Mouse (Mus musculus): ENCODE results near the gene Coro1c. TPM values are rescaled to one million over a fixed set of nuclear protein-coding genes. Genes with fewer than 3 reads are reported as not detected.

Coro1c gene
- total and polyA plus RNA-seq, 3 experiments, result 66.1 to 87.4 (median 69.9) TPM

- DNase-seq (ENCODE audit: extremely low read depth), result no peak
- Histone ChIP-seq H3K4me2 (ENCODE audit: insufficient read depth, low read depth, poor library complexity, severe bottlenecking) (no peak overlapping the region), H3K4me3 (replicated peaks in 1 of 3; ENCODE audit: low read depth in 2 of 3, low read length in 2 of 3, poor library complexity in 1 of 3) (no peak overlapping the region), H3K4me1 (ENCODE audit: control insufficient read depth in 1 of 2, insufficient read depth in 2 of 2) (peaks cover 9 to 46% of the 10 kb centered on the region in 2 experiments), H3K79me2 (replicated peaks; ENCODE audit: control insufficient read depth, extremely low read depth, insufficient read depth, poor library complexity, severe bottlenecking) (no peaks in the 10 kb centered on the region), H3K27ac (ENCODE audit: insufficient read depth, low read depth) (no peak overlapping the region), H3K9me3 (replicated peaks; ENCODE audit: low read length) (no peaks in the 10 kb centered on the region), H3K9ac (ENCODE audit: insufficient read depth, low read depth) (no peak overlapping the region), H3K36me3 (replicated peaks in 1 of 2; ENCODE audit: control insufficient read depth in 1 of 2, insufficient read depth in 1 of 2, low read length in 1 of 2) (peaks cover 34 to 73% of the 10 kb centered on the region in 2 experiments), H3K27me3 (replicated peaks) (no peaks in the 10 kb centered on the region)
- in situ Hi-C loops (cut with MboI; ENCODE audit: low pct_ligation_motif_present, low pct_unique_long_range_greater_than_20kb, low sequenced_read_pairs), result no loop called here
- dilution Hi-C loops (cut with MboI; ENCODE audit: extremely low pct_ligation_motif_present, extremely low pct_unique_long_range_greater_than_20kb, low sequenced_read_pairs), result no loop called here
- TF ChIP-seq TBP (conservative IDR thresholded peaks at IDR 0.05; ENCODE audit: low read depth, low read length) (no peak), ZMIZ1 (IDR thresholded peaks at IDR 0.05; ENCODE audit: low read depth, low read length) (no peak), UBTF (IDR thresholded peaks at IDR 0.05; ENCODE audit: low read depth, low read length) (no peak)
Measured at GRCm38 (mm10) chr5:113842244-113842643, 66.3 kb downstream of the Coro1c start.

GRCm38 (mm10) chr5:113841243-113842225 lies 67.0 kb downstream of the Coro1c start:
- no peak for DNase-seq (ENCODE audit: extremely low read depth)
- H3K4me2 ChIP-seq (ENCODE audit: insufficient read depth, low read depth, poor library complexity, severe bottlenecking), result no peak overlapping the region
- no peak overlapping the region for H3K4me3 ChIP-seq (replicated peaks in 1 of 3; ENCODE audit: low read depth in 2 of 3, low read length in 2 of 3, poor library complexity in 1 of 3)
- TF ChIP-seq PAX5 (IDR thresholded peaks at IDR 0.05; ENCODE audit: low read length) (no peak), POLR2AphosphoS2 (IDR thresholded peaks at IDR 0.05; ENCODE audit: low read depth, low read length) (no peak), NRF1 (IDR thresholded peaks at IDR 0.05; ENCODE audit: low read depth, low read length) (no peak), HCFC1 (IDR thresholded peaks at IDR 0.05; ENCODE audit: low read depth, low read length) (no peak), KAT2A (IDR thresholded peaks at IDR 0.05; ENCODE audit: insufficient replicate concordance, low read length) (no peak), NELFE (IDR thresholded peaks at IDR 0.05; ENCODE audit: low read depth, low read length) (no peak), GABPA (IDR thresholded peaks at IDR 0.05; ENCODE audit: insufficient replicate concordance, low read depth, low read length) (no peak), POLR2A (IDR thresholded peaks at IDR 0.05; ENCODE audit: low read depth, low read length) (no peak), CHD1 (IDR thresholded peaks at IDR 0.05; ENCODE audit: low read depth, low read length) (no peak), SIN3A (IDR thresholded peaks at IDR 0.05; ENCODE audit: low read length) (no peak), IRF4 (IDR thresholded peaks at IDR 0.05; ENCODE audit: low read depth, low read length) (no peak), JUN (IDR thresholded peaks at IDR 0.05; ENCODE audit: insufficient read depth, low read depth, low read length) (no peak), MAZ (IDR thresholded peaks at IDR 0.05; ENCODE audit: low read depth, low read length) (no peak), MAFK (IDR thresholded peaks at IDR 0.05; ENCODE audit: insufficient replicate concordance, low read length) (no peak), TBP (conservative IDR thresholded peaks at IDR 0.05; ENCODE audit: low read depth, low read length) (no peak), RCOR1 (conservative IDR thresholded peaks at IDR 0.05; ENCODE audit: low read depth, low read length) (no peak)
- in situ Hi-C loops (cut with MboI; ENCODE audit: low pct_ligation_motif_present, low pct_unique_long_range_greater_than_20kb, low sequenced_read_pairs), result no loop called here
- no peak overlapping the region for H3K9ac ChIP-seq (ENCODE audit: insufficient read depth, low read depth)
- H3K27ac ChIP-seq (ENCODE audit: insufficient read depth, low read depth), result no peak overlapping the region
- H3K9me3 ChIP-seq (replicated peaks; ENCODE audit: low read length), result no peaks in the 10 kb centered on the region
- H3K27me3 ChIP-seq (replicated peaks), result no peaks in the 10 kb centered on the region
- H3K4me1 ChIP-seq (ENCODE audit: control insufficient read depth in 1 of 2, insufficient read depth in 2 of 2), result peaks cover 9 to 53% of the 10 kb centered on the region in 2 experiments
- H3K36me3 ChIP-seq (replicated peaks in 1 of 2; ENCODE audit: control insufficient read depth in 1 of 2, insufficient read depth in 1 of 2, low read length in 1 of 2), result peaks cover 27 to 66% of the 10 kb centered on the region in 2 experiments
- H3K79me2 ChIP-seq (replicated peaks; ENCODE audit: control insufficient read depth, extremely low read depth, insufficient read depth, poor library complexity, severe bottlenecking), result no peaks in the 10 kb centered on the region
- dilution Hi-C loops (cut with MboI; ENCODE audit: extremely low pct_ligation_motif_present, extremely low pct_unique_long_range_greater_than_20kb, low sequenced_read_pairs), result no loop called here

Data from CH12.LX (cell line).